Mouse (Mus musculus) MEL (cell line): ENCODE measurements at regions not wholly inside any gene's neighbourhood (a gene's known extent, or its start where the extent isn't known, plus 50 kb on each side); places are given as distances from the start of the nearest gene placed in this dataset.

ENCODE experiments used
- DNase-seq: peaks from one replicate; pipeline ENCODE4 v3.0.0; 2011; ENCODE audit warnings: low read depth, low spot score
- H3K27ac ChIP-seq: 2 replicates; pipeline ENCODE4 v1.5.1; 2012; ENCODE audit warnings: low read depth, mild to moderate bottlenecking, control low read depth, low read length, moderate library complexity; ENCODE audit not compliant: control insufficient read depth
- H3K27me3 ChIP-seq, 2 experiments: fragments of 150-350 bp in 1 of 2; sonication (generic) in 1 of 2; 2 replicates each; pipeline ENCODE4 v1.6.1; 2012; ENCODE audit warnings: low read length in 2 of 2, mild to moderate bottlenecking in 2 of 2, improper control_type of control experiment in 1 of 2, moderate library complexity in 1 of 2; ENCODE audit not compliant: insufficient read depth in 2 of 2, control insufficient read depth in 1 of 2
- H3K36me3 ChIP-seq, 2 experiments: 2 replicates each; pipeline ENCODE4 v1.6.1; 2012 to 2014; ENCODE audit warnings: low read length in 2 of 2, improper control_type of control experiment in 1 of 2, inconsistent platforms in 1 of 2, mild to moderate bottlenecking in 1 of 2; ENCODE audit not compliant: insufficient read depth in 2 of 2, control insufficient read depth in 1 of 2
- H3K4me1 ChIP-seq, 2 experiments: fragments of 150-350 bp in 1 of 2; sonication (generic) in 1 of 2; 2 replicates each; pipeline ENCODE4 v1.6.1; 2012; ENCODE audit warnings: low read length in 2 of 2, improper control_type of control experiment in 1 of 2, mild to moderate bottlenecking in 1 of 2; ENCODE audit not compliant: insufficient read depth in 2 of 2, control insufficient read depth in 1 of 2
- H3K4me3 ChIP-seq, 2 experiments: fragments of 150-350 bp in 1 of 2; sonication (generic) in 1 of 2; 2 replicates each; pipeline ENCODE4 v1.5.1; 2012; ENCODE audit warnings: low read depth in 2 of 2, low read length in 2 of 2, mild to moderate bottlenecking in 2 of 2, moderate library complexity in 2 of 2, control low read depth in 1 of 2, improper control_type of control experiment in 1 of 2; ENCODE audit not compliant: control insufficient read depth in 1 of 2, insufficient read depth in 1 of 2
- H3K79me2 ChIP-seq: 2 replicates; pipeline ENCODE4 v1.6.1; 2012; ENCODE audit warnings: mild to moderate bottlenecking, low read length, moderate library complexity; ENCODE audit not compliant: control insufficient read depth, poor library complexity, insufficient read depth
- H3K9ac ChIP-seq: 2 replicates; pipeline ENCODE4 v1.6.1; 2012; ENCODE audit warnings: low read depth, mild to moderate bottlenecking, control low read depth, low read length, moderate library complexity; ENCODE audit not compliant: control insufficient read depth, poor library complexity, severe bottlenecking
- H3K9me3 ChIP-seq: fragments of 150-350 bp; sonication (generic); replicated peaks from 2 replicates; pipeline ENCODE4 v1.6.1; 2012; ENCODE audit warnings: mild to moderate bottlenecking, low read length, improper control_type of control experiment, moderate library complexity; ENCODE audit not compliant: insufficient read depth
- BHLHE40 ChIP-seq: IDR thresholded peaks from 2 replicates; pipeline ENCODE4 v1.6.1; 2012; ENCODE audit warnings: low read depth, mild to moderate bottlenecking, inconsistent platforms, low read length, improper control_type of control experiment, borderline replicate concordance
- CTCF ChIP-seq, 3 experiments: IDR thresholded peaks in 2 of 3; conservative IDR thresholded peaks in 1 of 3; 2 replicates each; pipeline ENCODE4 v1.5.1; 2011 to 2012; ENCODE audit warnings: low read length in 3 of 3, low read depth in 2 of 3, mild to moderate bottlenecking in 2 of 3, improper control_type of control experiment in 1 of 3, inconsistent platforms in 1 of 3, mixed read lengths in 1 of 3, moderate library complexity in 1 of 3; ENCODE audit not compliant: control insufficient read depth in 1 of 3, insufficient read depth in 1 of 3, poor library complexity in 1 of 3, severe bottlenecking in 1 of 3
- E2F4 ChIP-seq: IDR thresholded peaks from 2 replicates; pipeline ENCODE4 v1.6.1; 2011; ENCODE audit warnings: low read depth, low read length, improper control_type of control experiment, borderline replicate concordance
- GABPA ChIP-seq: IDR thresholded peaks from 2 replicates; pipeline ENCODE4 v1.6.1; 2012; ENCODE audit warnings: low read depth, mild to moderate bottlenecking, inconsistent platforms, low read length, improper control_type of control experiment, moderate library complexity
- JUND ChIP-seq: IDR thresholded peaks from 2 replicates; pipeline ENCODE4 v1.6.1; 2011; ENCODE audit warnings: low read depth, mild to moderate bottlenecking, improper control_type of control experiment, low read length
- MEF2A ChIP-seq: IDR thresholded peaks from 2 replicates; pipeline ENCODE4 v1.6.1; 2014; ENCODE audit warnings: low read depth, mild to moderate bottlenecking, inconsistent platforms, low read length, improper control_type of control experiment; ENCODE audit not compliant: poor library complexity, insufficient replicate concordance, severe bottlenecking; ENCODE audit errors: extremely low read depth
- MXI1 ChIP-seq: IDR thresholded peaks from 2 replicates; pipeline ENCODE4 v1.6.1; 2011; ENCODE audit warnings: mild to moderate bottlenecking, low read depth, low read length, improper control_type of control experiment
- NRF1 ChIP-seq: IDR thresholded peaks from 2 replicates; pipeline ENCODE4 v1.6.1; 2014; ENCODE audit warnings: low read depth, mild to moderate bottlenecking, inconsistent platforms, low read length, improper control_type of control experiment, moderate library complexity; ENCODE audit not compliant: poor library complexity, insufficient read depth, severe bottlenecking
- POLR2A ChIP-seq, 2 experiments: IDR thresholded peaks; 2 replicates each; pipeline ENCODE4 v1.6.1; 2011 to 2012; ENCODE audit warnings: low read length in 2 of 2, mild to moderate bottlenecking in 2 of 2, control low read depth in 1 of 2, improper control_type of control experiment in 1 of 2, low read depth in 1 of 2, moderate library complexity in 1 of 2; ENCODE audit not compliant: control insufficient read depth in 1 of 2, insufficient read depth in 1 of 2, poor library complexity in 1 of 2
- RAD21 ChIP-seq: IDR thresholded peaks from 2 replicates; pipeline ENCODE4 v1.6.1; 2011; ENCODE audit warnings: mild to moderate bottlenecking, low read depth, low read length, improper control_type of control experiment
- SIN3A ChIP-seq: IDR thresholded peaks from 2 replicates; pipeline ENCODE4 v1.6.1; 2012; ENCODE audit warnings: low read length, improper control_type of control experiment, inconsistent platforms
- SMC3 ChIP-seq: IDR thresholded peaks from 2 replicates; pipeline ENCODE4 v1.6.1; 2011; ENCODE audit warnings: low read depth, low read length, improper control_type of control experiment
- TCF12 ChIP-seq: IDR thresholded peaks from 2 replicates; pipeline ENCODE4 v1.6.1; 2014; ENCODE audit warnings: low read depth, mild to moderate bottlenecking, inconsistent platforms, low read length, improper control_type of control experiment, moderate library complexity
- ZKSCAN1 ChIP-seq: IDR thresholded peaks from 2 replicates; pipeline ENCODE4 v1.6.1; 2012; ENCODE audit warnings: low read depth, mild to moderate bottlenecking, inconsistent platforms, low read length, improper control_type of control experiment, moderate library complexity
- ZMIZ1 ChIP-seq: IDR thresholded peaks from 2 replicates; pipeline ENCODE4 v1.6.1; 2012; ENCODE audit warnings: low read depth, mild to moderate bottlenecking, inconsistent platforms, low read length, improper control_type of control experiment, moderate library complexity

- peak; percentile 19; the same call in 1 of the 2 replicates for TF ChIP-seq MEF2A
- no peak for TF ChIP-seq ZKSCAN1
- TF ChIP-seq JUND = no peak
- peak; percentile 51; the same call in 1 of the 2 replicates for TF ChIP-seq MXI1
- TF ChIP-seq CTCF (IDR thresholded peaks at IDR 0.05 in 2 of 3, conservative IDR thresholded peaks at IDR 0.05 in 1 of 3; ENCODE audit: control insufficient read depth in 1 of 3, insufficient read depth in 1 of 3, low read depth in 2 of 3, low read length in 3 of 3, poor library complexity in 1 of 3, severe bottlenecking in 1 of 3) = no peak
Observed at GRCm38 (mm10) chr17:51408367-51408766, 229.2 kb upstream of the Tbc1d5 start (continued).

GRCm38 (mm10) chr17:51407046-51407445 lies 227.9 kb upstream of the Tbc1d5 start:
- TF ChIP-seq TCF12 (0 out of 2 replicates have a peak, but pooled peaks have one; percentile 9), E2F4 (no peak)
- Histone ChIP-seq H3K9ac (no peak overlapping the region), H3K36me3 (peaks cover 0 to 11% of the 10 kb centered on the region in 2 experiments; a peak in 2 of 4 replicates), H3K4me3 (no peak overlapping the region), H3K27ac (no peak overlapping the region), H3K79me2 (no peaks in the 10 kb centered on the region), H3K9me3 (no peaks in the 10 kb centered on the region), H3K4me1 (peaks cover 0 to 16% of the 10 kb centered on the region in 2 experiments; a peak in 3 of 4 replicates), H3K27me3 (no peaks in the 10 kb centered on the region)
- DNase-seq = peak; percentile 35

GRCm38 (mm10) chr17:51405059-51405458 lies 225.9 kb upstream of the Tbc1d5 start:
- Histone ChIP-seq H3K27ac (no peak overlapping the region), H3K9me3 (no peaks in the 10 kb centered on the region), H3K27me3 (no peaks in the 10 kb centered on the region), H3K36me3 (peaks cover 0 to 11% of the 10 kb centered on the region in 2 experiments; a peak in 2 of 4 replicates), H3K4me1 (peaks cover 0 to 16% of the 10 kb centered on the region in 2 experiments; a peak in 3 of 4 replicates), H3K4me3 (no peak overlapping the region), H3K79me2 (no peaks in the 10 kb centered on the region), H3K9ac (no peak overlapping the region)
- DNase-seq = no peak
- 0 out of 2 replicates have a peak, but pooled peaks have one; percentile 11 for TF ChIP-seq SMC3
- no peak for TF ChIP-seq SIN3A
- TF ChIP-seq NRF1 = no peak
- TF ChIP-seq POLR2A (IDR thresholded peaks at IDR 0.05; ENCODE audit: control insufficient read depth in 1 of 2, insufficient read depth in 1 of 2, low read depth in 1 of 2, low read length in 2 of 2, poor library complexity in 1 of 2) = no peak
- no peak for TF ChIP-seq ZMIZ1
- no peak for TF ChIP-seq BHLHE40
- peak in 1 of 3 experiments; percentile 11; a peak in 1 of 6 replicates for TF ChIP-seq CTCF (IDR thresholded peaks at IDR 0.05 in 2 of 3, conservative IDR thresholded peaks at IDR 0.05 in 1 of 3; ENCODE audit: control insufficient read depth in 1 of 3, insufficient read depth in 1 of 3, low read depth in 2 of 3, low read length in 3 of 3, poor library complexity in 1 of 3, severe bottlenecking in 1 of 3)
- peak; percentile 23 for TF ChIP-seq RAD21
- TF ChIP-seq GABPA = no peak
